Mouse (Mus musculus): ENCODE measurements at regions not wholly inside any gene's neighbourhood (a gene's known extent, or its start where the extent isn't known, plus 50 kb on each side); places are given as distances from the start of the nearest gene placed in this dataset.

- no peak for DNase-seq
Observed at GRCm38 (mm10) chr11:52634189-52634588, 130.2 kb upstream of the Fstl4 start.

GRCm38 (mm10) chr11:52635716-52636389 is 128.6 kb upstream of the Fstl4 start:
- no peak for DNase-seq

GRCm38 (mm10) chr11:52638939-52639338 is 125.5 kb upstream of the Fstl4 start:
- no peak for DNase-seq

GRCm38 (mm10) chr11:52641725-52642338 is 122.6 kb upstream of the Fstl4 start:
- no peak for DNase-seq

GRCm38 (mm10) chr11:52644081-52644768 is 120.2 kb upstream of the Fstl4 start:
- DNase-seq: no peak

- no peak for DNase-seq
Observed at GRCm38 (mm10) chr11:52648176-52648839, 116.1 kb upstream of the Fstl4 start.

- no peak for DNase-seq
Observed at GRCm38 (mm10) chr11:52648849-52649400, 115.5 kb upstream of the Fstl4 start.

GRCm38 (mm10) chr11:52654640-52655039 is 109.8 kb upstream of the Fstl4 start:
- no peak for DNase-seq

GRCm38 (mm10) chr11:52655720-52656474 is 108.5 kb upstream of the Fstl4 start:
- DNase-seq: no peak

- no peak for DNase-seq
Observed at GRCm38 (mm10) chr11:52661234-52661633, 103.2 kb upstream of the Fstl4 start.

- DNase-seq: no peak
Observed at GRCm38 (mm10) chr11:52661894-52662593, 102.4 kb upstream of the Fstl4 start.

- no peak for DNase-seq
Observed at GRCm38 (mm10) chr11:52665343-52665742, 99.1 kb upstream of the Fstl4 start.

- DNase-seq: no peak
Observed at GRCm38 (mm10) chr11:52675022-52675421, 89.4 kb upstream of the Fstl4 start.

GRCm38 (mm10) chr11:52678259-52678658 is 86.2 kb upstream of the Fstl4 start:
- no peak for DNase-seq

- no peak for DNase-seq
Observed at GRCm38 (mm10) chr11:52685436-52685835, 79.0 kb upstream of the Fstl4 start.

GRCm38 (mm10) chr11:52692701-52693100 is 71.7 kb upstream of the Fstl4 start:
- no peak for DNase-seq

- no peak for DNase-seq
Observed at GRCm38 (mm10) chr11:52701682-52702081, 62.8 kb upstream of the Fstl4 start.

- DNase-seq: no peak
Observed at GRCm38 (mm10) chr11:52703391-52703790, 61.0 kb upstream of the Fstl4 start.

Data from right cerebral cortex, postnatal 4 days (tissue).